Mouse (Mus musculus): ENCODE results near the gene Yeats2.

The Yeats2 gene

GRCm38 (mm10) chr16:20192043-20192442 is 51.2 kb downstream of the Yeats2 start:
- no peak for DNase-seq

DNA sequence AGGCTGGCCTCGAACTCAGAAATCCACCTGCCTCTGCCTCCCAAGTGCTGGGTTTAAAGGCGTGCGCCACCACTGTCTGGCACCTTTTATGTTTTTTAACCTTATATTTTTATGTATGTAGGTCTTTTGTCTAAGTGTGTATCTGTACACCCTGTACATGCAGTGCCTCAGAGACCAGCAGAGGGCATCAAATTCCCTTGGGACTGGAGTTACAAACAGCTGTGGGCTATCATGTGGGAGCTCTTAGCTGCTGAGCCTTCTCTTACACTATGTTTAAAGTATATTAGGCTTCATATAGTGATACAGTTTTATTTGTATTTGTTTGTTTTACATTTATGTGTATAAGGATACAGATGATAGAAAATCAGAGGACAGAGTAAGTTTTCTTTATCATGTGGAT is 54.7 kb downstream of the Yeats2 start:
- DNase-seq = no peak

DNA sequence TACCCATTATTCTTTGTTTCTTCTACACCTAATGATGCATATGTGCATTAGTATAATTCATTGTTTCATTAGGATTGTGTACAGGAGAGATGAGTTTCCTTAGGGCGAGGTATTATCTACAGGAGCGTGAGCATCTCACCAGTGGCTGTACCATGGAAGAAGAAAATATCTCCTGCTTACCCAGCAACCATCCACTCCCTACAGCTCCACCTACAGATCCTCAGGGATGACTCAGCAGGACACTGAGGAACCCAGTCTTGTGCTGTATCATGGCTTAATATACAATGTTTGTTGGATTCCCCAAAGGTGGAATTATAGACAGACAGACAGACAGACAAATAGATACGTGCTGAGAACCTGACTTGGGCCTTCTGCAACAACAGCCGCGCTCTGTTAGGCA is 56.1 kb downstream of the Yeats2 start:
- DNase-seq = no peak

- no peak for DNase-seq
Observed at GRCm38 (mm10) chr16:20199501-20200201, 58.8 kb downstream of the Yeats2 start.

GRCm38 (mm10) chr16:20213591-20214226 is 72.8 kb downstream of the Yeats2 start:
- DNase-seq = peak; percentile 13

- no peak for DNase-seq
Observed at GRCm38 (mm10) chr16:20222726-20223125, 81.9 kb downstream of the Yeats2 start.

- no peak for DNase-seq
Observed at GRCm38 (mm10) chr16:20226676-20227075, 85.8 kb downstream of the Yeats2 start.

DNA sequence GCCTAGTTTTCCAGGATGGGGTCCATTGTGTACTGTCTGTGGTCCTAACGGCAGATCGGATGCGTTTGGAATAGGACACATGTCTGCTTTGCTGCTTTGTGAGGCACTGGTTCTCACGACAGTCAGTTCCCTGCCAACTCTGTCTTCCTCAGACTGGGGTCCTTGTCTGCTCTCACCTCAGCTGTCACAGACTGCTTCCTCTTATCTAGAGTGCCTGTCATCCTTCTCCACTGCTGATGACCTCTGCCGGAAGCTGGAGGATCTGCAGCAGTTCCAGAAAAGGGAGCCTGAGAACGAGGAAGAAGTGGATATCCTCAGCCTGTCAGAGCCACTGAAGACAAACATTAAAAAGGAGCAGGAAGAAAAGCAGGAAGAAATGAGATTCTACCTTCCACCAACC is 86.6 kb downstream of the Yeats2 start:
- no peak for DNase-seq

- no peak for DNase-seq
Observed at GRCm38 (mm10) chr16:20228167-20228566, 87.3 kb downstream of the Yeats2 start.

GRCm38 (mm10) chr16:20234406-20234805 is 93.5 kb downstream of the Yeats2 start:
- DNase-seq = no peak

- peak; percentile 11 for DNase-seq
Observed at GRCm38 (mm10) chr16:20237426-20237825, 96.6 kb downstream of the Yeats2 start.

DNA sequence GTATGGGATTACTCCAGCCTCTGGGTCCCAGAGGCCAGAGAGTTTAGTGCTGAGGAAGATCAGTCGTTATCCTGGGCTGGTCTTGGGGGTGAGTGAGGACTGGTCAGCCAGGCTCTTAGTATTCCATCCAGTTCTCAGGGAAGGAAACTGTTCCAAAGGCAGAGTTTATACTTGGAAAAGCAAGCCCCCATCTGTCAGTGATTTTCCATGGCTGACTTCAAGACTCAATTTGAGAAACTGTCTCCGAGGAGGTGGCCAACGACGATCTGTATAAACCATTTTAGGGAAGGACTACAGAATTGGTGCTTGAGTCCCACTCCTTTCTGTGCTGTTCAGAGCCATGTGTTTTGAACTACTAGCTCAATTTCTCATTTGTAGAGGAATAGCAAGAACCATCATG is 97.8 kb downstream of the Yeats2 start:
- no peak for DNase-seq

DNA sequence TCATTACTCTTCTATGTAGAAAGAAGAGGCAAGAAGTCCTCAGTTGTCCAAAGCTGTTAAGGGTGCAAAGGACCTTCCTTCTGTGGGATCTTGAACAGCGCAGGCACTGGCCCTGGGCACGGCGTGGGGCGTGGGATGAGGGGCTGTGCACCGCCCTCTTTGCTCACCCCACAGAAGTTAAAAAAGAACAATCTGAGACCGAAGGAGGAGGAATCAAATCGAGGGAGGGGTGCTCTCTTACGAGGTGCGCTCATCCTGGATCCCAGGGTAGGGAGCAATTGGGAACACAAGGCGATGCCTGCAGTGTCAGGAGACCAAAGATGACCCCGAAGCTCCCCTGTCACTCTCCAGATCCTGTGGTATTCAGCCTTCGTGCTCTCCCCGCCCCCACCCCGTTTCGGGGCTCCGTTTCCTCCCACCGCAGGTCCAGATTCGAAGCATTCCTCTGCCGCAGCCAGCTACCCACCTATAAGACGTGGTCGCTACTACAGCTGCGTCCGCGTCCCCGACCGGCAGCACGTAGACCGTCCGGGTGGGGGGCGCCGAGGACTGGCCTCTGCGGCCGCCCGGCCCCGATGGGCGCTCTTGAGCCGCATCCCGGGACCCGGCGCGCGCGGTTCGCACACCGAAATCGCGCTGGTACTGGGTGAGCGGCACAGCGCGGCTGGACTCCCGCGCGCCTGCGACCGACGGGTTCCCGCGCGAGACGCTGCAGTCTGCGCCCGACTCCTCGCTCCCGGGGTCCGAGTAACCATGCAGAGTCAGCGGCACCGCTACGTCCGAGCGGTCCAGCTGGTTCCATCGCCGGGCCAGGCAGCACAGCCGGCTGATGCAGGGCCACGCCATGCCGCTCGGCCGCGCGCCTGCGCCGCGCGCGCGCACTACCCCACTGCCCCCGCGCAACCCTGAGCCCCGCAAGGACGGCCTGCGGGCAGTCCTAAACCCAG is 99.9 kb downstream of the Yeats2 start, which contains the start of gene Map6d1:
TSS of gene Map6d1 (minus strand) at position 891 of the 947 bp plus-strand sequence.
- DNase-seq = no peak

DNA sequence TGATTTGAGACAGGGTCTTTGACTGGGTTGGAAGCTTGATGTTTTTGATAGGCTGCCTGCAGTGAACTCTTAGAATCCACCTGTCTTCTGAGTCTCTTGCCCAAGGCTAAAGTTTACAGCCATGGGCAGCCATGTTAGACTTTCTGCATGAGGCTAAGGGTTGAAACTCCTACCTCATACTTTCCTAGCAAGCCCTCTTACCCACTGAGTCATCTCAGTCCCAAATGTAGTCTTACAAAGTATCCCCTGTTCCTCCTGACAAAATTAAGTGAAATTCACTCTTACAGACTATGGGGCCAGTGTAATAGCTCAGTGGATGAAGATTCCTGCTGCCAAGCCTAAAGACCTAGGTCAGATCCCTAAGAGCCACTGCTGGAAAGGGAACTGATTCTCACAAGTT is 106.2 kb downstream of the Yeats2 start:
- no peak for DNase-seq

DNA sequence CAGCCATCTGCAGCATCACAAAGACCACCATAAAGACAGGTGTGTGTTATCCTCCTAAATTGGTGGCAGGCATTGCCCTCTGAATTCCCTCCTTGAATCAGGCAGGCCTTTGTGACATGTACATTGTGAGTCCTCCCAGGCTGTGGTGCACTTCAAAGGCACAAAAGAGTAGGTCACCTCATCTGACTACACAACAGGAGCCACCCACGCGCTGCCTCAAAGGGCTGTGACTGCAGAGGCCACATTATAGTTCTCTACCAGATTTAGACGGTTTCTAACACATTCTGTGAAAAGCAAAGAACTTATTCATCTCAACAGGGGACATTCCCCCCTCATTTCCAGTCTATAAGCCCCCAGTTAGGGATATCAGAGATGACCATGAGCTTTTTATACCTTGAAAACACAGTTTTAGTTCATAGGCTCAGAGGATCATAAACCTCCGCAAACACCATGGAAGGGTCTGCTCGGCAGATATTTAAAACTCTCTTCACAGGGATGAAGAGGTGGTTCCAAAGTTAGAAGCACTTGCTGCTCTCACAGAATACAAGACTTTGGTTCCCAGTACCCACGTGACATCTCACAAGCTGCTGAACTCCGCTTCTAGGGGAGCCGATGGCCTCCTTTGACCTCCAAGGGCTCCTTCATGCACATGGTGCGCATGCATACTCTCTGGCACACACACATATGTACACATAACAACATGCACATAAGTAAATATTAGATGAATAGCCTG is 107.7 kb downstream of the Yeats2 start:
- DNase-seq = no peak

- DNase-seq = no peak
Observed at GRCm38 (mm10) chr16:20257926-20258325, 117.1 kb downstream of the Yeats2 start.

DNA sequence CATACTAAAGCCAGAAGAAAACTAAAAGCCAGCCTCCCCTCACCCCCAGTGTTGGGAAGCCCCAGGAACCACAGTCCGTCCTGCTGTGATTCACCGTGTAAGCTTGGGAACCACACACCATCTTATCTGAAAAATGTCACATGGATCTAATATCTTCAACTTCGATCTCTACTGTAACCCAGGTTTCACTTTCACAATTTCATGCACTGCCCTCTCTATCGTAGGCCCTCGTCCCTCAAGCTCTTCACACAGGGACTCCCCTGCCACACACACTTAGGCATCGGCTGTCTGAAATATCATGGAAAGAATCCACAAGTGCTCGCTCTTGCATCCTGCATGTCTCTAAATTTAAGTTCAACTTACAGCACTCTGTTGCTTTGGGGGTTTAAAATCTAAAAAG is 124.2 kb downstream of the Yeats2 start:
- DNase-seq = no peak

DNA sequence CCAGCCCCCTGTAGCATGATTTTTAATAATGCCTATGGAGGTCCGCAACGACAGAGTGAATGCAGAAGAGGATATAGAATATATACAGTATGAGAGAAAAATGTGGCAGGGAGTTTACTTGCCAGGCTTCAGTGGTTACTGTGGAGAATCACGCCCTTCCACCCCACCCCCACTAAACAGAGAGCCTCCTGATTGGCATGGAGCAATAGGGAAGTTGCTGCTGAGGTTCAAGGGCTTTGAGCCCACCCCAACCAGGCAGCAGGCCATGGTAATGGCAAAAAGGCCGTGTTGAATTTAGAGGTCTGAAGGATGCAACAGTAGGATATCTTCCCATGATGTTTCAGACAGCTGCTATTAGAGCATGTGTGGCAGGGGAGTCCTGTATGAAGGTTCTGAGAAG is 130.5 kb downstream of the Yeats2 start:
- DNase-seq = no peak

- no peak for DNase-seq
Observed at GRCm38 (mm10) chr16:20272994-20273393, 132.1 kb downstream of the Yeats2 start.

GRCm38 (mm10) chr16:20279395-20279794 is 138.5 kb downstream of the Yeats2 start:
- DNase-seq = no peak

DNA sequence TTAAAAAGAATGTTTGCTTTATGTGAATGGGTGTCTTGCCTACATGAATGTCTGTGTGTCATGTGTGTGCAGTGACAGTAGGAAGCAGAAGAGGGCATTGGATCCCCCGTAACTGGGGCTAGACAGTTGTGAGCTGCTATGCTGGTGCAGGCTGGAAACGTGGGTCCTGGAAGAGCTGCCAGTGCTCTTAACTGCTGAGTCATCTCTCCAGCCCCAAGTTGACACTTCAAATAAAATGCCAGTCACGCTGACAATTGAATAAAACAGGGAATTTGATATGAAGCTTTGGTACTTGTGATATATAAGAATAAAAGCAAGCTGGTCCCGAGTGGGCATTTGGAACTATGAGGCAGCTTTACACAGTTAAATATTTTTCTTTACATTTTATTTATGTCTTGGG is 139.4 kb downstream of the Yeats2 start:
- no peak for DNase-seq
